Mouse (Mus musculus): Measurements from ENCODE around the gene Col9a2. TPM values are rescaled to one million over a fixed set of nuclear protein-coding genes. Genes with fewer than 3 reads are reported as not detected.

Gene Col9a2
- polyA plus RNA-seq, 1 experiment from 2014 or later: 15.4 TPM

DNA sequence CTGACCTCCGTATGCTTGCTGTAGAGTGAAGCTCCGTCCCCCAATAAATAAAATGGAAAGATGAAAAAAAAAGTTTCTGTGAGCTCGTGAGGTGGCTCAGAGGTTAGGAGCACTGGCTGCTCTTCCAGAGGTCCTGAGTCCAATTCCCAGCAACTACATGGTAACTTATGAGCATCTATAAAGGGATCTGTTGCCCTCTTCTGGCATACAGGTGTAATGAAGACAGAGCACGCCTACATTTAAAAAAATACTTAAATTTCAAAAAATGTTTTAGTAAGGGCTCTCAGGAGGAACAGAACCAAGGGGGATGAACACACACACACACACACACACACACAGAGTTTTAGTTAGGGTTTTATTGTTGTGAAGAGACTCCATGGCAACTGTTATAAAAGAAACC lies 7.7 kb upstream of the Col9a2 start:
- no peak overlapping the region for H3K9ac ChIP-seq (ENCODE audit: low read depth, low read length)
- no peak for ATAC-seq
- H3K9me3 ChIP-seq (ENCODE audit: control insufficient read depth, low read length): no peaks in the 10 kb centered on the region
- no peaks in the 10 kb centered on the region for H3K4me1 ChIP-seq (ENCODE audit: control insufficient read depth, insufficient read depth, low read depth, low read length)
- no peaks in the 10 kb centered on the region for H3K36me3 ChIP-seq (ENCODE audit: control insufficient read depth, insufficient read depth, low read length)
- no peak overlapping the region for H3K27ac ChIP-seq (ENCODE audit: low read depth, low read length)
- no peak overlapping the region for H3K4me3 ChIP-seq (ENCODE audit: low read length)
- H3K4me2 ChIP-seq (ENCODE audit: low read length): no peak overlapping the region
- no peaks in the 10 kb centered on the region for H3K27me3 ChIP-seq (replicated peaks; ENCODE audit: control insufficient read depth, insufficient read depth, low read length)
- 60% methylated on average over 4 of the region's 4 CpGs for WGBS

- H3K9me3 ChIP-seq (ENCODE audit: control insufficient read depth, low read length): no peaks in the 10 kb centered on the region
- no peaks in the 10 kb centered on the region for H3K36me3 ChIP-seq (ENCODE audit: control insufficient read depth, insufficient read depth, low read length)
- H3K4me1 ChIP-seq (ENCODE audit: control insufficient read depth, insufficient read depth, low read depth, low read length): no peaks in the 10 kb centered on the region
- H3K9ac ChIP-seq (ENCODE audit: low read depth, low read length): no peak overlapping the region
- H3K4me2 ChIP-seq (ENCODE audit: low read length): no peak overlapping the region
- no peak for ATAC-seq
- no peak overlapping the region for H3K4me3 ChIP-seq (ENCODE audit: low read length)
- WGBS: 71% methylated on average over 2 of the region's 2 CpGs
- no peak overlapping the region for H3K27ac ChIP-seq (ENCODE audit: low read depth, low read length)
- H3K27me3 ChIP-seq (replicated peaks; ENCODE audit: control insufficient read depth, insufficient read depth, low read length): no peaks in the 10 kb centered on the region
These were observed 6.2 kb upstream of the Col9a2 start for GRCm38 (mm10) chr4:121033006-121033405.

DNA sequence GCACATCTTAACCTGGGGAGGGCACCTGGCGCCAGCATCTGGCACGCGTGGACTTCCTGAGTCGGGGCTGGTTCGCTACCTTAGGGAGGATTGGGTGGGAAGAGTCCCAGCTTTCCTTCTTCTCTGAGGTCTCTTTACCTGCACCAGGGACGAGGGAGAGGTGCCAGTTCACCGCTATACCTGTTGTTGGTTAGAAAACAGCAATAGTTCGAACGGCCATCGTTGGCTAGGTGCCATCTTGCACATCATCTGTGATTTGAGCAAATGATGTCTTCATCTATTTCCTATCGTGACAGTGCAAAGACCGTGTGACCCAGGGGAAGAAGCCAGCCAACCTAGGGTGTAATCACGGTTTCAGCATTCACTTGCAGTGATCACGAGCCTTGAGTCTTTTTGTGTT lies 1.1 kb downstream of the Col9a2 start:
- Histone ChIP-seq H3K9ac (ENCODE audit: low read depth, low read length) (peak overlapping the region; percentile 75), H3K27ac (ENCODE audit: low read depth, low read length) (no peak overlapping the region; the same call in 1 of the 2 replicates)
- peak; percentile 4; the same call in 1 of the 2 replicates for ATAC-seq

DNA sequence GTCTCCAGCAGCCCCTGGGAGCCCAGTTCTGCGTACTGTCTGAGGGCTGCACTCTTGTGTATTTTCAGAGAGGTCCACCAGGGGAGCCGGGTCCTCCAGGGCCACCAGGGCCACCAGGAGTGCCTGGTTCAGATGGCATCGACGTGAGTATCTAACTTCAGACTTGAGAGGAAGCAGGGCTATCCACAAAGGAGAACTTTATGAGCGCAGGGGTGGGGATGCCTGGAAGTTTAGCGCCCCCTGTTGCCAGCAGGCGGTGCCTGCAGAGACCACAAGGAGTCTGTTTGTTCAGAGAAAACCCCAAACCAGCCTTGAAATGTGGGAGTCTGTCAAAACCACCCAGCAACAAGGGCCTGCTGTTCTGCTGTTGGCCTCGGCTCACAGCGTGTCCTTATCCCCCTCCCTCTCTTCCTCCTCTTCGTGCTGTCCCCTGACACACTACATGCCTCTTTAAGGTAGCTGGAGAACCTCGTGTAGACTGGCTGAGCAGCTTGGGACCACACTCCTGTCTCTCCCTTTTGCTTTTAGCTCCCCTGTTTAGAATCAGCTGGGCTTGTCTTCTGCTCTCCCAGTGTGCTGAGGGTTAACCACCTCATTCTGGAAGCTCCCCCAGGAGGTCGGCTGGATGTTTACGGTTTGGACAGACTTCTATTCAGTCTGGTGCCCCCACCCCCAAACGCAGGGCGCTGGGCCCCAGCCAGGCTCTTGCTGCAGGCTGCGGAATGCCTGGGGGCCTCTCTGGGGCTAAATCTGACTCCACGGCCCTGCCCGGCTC lies 1.9 kb downstream of the Col9a2 start:
- H3K27me3 ChIP-seq (replicated peaks; ENCODE audit: control insufficient read depth, insufficient read depth, low read length): peaks cover 2% of the 10 kb centered on the region; the same call in 1 of the 2 replicates
- WGBS: 7% methylated on average over 18 of the region's 18 CpGs
- H3K9me3 ChIP-seq (ENCODE audit: control insufficient read depth, low read length): no peaks in the 10 kb centered on the region
- peak overlapping the region; percentile 33 for H3K4me2 ChIP-seq (ENCODE audit: low read length)
- peak overlapping the region; percentile 45; the same call in 1 of the 2 replicates for H3K9ac ChIP-seq (ENCODE audit: low read depth, low read length)
- peaks cover 13% of the 10 kb centered on the region for H3K4me1 ChIP-seq (ENCODE audit: control insufficient read depth, insufficient read depth, low read depth, low read length)
- H3K27ac ChIP-seq (ENCODE audit: low read depth, low read length): peak overlapping the region; percentile 68
- H3K36me3 ChIP-seq (ENCODE audit: control insufficient read depth, insufficient read depth, low read length): no peaks in the 10 kb centered on the region
- peak; percentile 78 for ATAC-seq
- H3K4me3 ChIP-seq (ENCODE audit: low read length): no peak overlapping the region

More for the DNA sequence above, 1.1 kb downstream of the Col9a2 start:
- Histone ChIP-seq H3K4me1 (ENCODE audit: control insufficient read depth, insufficient read depth, low read depth, low read length) (peaks cover 13% of the 10 kb centered on the region), H3K27me3 (replicated peaks; ENCODE audit: control insufficient read depth, insufficient read depth, low read length) (peaks cover 2% of the 10 kb centered on the region; the same call in 1 of the 2 replicates), H3K4me2 (ENCODE audit: low read length) (peak overlapping the region; percentile 70), H3K9me3 (ENCODE audit: control insufficient read depth, low read length) (no peaks in the 10 kb centered on the region), H3K4me3 (ENCODE audit: low read length) (peak overlapping the region; percentile 44), H3K36me3 (ENCODE audit: control insufficient read depth, insufficient read depth, low read length) (no peaks in the 10 kb centered on the region)
- 49% methylated on average over 14 of the region's 14 CpGs for WGBS

DNA sequence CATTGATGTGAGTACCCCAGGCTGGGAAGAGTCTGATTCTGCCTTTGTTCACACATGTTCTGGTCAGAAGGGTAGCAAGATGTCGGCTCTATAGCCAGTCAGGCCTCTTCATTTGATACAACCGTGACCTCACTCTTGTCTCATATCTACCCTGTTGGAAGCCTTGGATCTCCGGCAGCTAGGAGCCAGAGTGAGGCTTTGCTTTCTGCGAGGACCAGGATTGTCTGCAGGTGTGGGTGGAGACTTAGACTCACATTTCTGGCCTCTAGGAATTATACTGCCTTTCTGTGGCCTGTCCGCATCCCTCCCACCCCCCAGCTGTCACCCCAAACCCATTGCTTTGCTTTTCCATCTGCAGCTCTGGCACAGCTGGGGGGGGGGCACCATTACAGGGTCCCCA lies 3.3 kb downstream of the Col9a2 start:
- Histone ChIP-seq H3K4me3 (ENCODE audit: low read length) (no peak overlapping the region), H3K4me1 (ENCODE audit: control insufficient read depth, insufficient read depth, low read depth, low read length) (peaks cover 13% of the 10 kb centered on the region)

GRCm38 (mm10) chr4:121042946-121043345 lies 3.8 kb downstream of the Col9a2 start:
- H3K9me3 ChIP-seq (ENCODE audit: control insufficient read depth, low read length): no peaks in the 10 kb centered on the region
- 57% methylated on average over 3 of the region's 3 CpGs for WGBS

More for the DNA sequence above, 3.3 kb downstream of the Col9a2 start:
- no peak for ATAC-seq
- Histone ChIP-seq H3K9ac (ENCODE audit: low read depth, low read length) (no peak overlapping the region), H3K36me3 (ENCODE audit: control insufficient read depth, insufficient read depth, low read length) (no peaks in the 10 kb centered on the region), H3K9me3 (ENCODE audit: control insufficient read depth, low read length) (no peaks in the 10 kb centered on the region), H3K27ac (ENCODE audit: low read depth, low read length) (0 out of 2 replicates have a peak overlapping the region, but pooled peaks have one; percentile 24), H3K27me3 (replicated peaks; ENCODE audit: control insufficient read depth, insufficient read depth, low read length) (peaks cover 2% of the 10 kb centered on the region; the same call in 1 of the 2 replicates), H3K4me2 (ENCODE audit: low read length) (no peak overlapping the region; the same call in 1 of the 2 replicates)
- WGBS: 59% methylated on average over 5 of the region's 5 CpGs

DNA sequence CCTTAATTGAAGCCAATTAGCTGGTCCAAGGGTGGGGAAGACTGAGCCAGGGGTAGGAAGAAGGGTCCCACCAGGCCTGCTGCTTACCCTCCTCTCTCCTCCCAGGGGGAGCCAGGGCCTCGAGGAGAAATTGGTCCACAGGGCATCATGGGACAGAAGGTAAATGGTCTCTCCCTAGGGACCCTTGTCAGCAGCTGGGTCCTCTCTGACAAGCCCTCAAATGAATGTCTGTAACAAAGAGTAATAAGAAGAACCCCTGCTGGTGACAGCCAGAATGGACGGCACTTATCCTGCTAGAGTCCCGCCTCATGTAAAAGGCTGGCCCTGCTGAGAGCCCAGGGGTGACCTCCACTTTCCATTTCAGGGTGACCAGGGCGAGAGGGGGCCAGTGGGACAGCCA lies 12.7 kb downstream of the Col9a2 start:
- H3K9ac ChIP-seq (ENCODE audit: low read depth, low read length): no peak overlapping the region

More at GRCm38 (mm10) chr4:121042946-121043345, 3.8 kb downstream of the Col9a2 start:
- Histone ChIP-seq H3K4me1 (ENCODE audit: control insufficient read depth, insufficient read depth, low read depth, low read length) (peaks cover 13% of the 10 kb centered on the region), H3K4me2 (ENCODE audit: low read length) (no peak overlapping the region), H3K27me3 (replicated peaks; ENCODE audit: control insufficient read depth, insufficient read depth, low read length) (peaks cover 2% of the 10 kb centered on the region; the same call in 1 of the 2 replicates), H3K36me3 (ENCODE audit: control insufficient read depth, insufficient read depth, low read length) (no peaks in the 10 kb centered on the region), H3K27ac (ENCODE audit: low read depth, low read length) (no peak overlapping the region), H3K9ac (ENCODE audit: low read depth, low read length) (no peak overlapping the region), H3K4me3 (ENCODE audit: low read length) (no peak overlapping the region)
- ATAC-seq: no peak

DNA sequence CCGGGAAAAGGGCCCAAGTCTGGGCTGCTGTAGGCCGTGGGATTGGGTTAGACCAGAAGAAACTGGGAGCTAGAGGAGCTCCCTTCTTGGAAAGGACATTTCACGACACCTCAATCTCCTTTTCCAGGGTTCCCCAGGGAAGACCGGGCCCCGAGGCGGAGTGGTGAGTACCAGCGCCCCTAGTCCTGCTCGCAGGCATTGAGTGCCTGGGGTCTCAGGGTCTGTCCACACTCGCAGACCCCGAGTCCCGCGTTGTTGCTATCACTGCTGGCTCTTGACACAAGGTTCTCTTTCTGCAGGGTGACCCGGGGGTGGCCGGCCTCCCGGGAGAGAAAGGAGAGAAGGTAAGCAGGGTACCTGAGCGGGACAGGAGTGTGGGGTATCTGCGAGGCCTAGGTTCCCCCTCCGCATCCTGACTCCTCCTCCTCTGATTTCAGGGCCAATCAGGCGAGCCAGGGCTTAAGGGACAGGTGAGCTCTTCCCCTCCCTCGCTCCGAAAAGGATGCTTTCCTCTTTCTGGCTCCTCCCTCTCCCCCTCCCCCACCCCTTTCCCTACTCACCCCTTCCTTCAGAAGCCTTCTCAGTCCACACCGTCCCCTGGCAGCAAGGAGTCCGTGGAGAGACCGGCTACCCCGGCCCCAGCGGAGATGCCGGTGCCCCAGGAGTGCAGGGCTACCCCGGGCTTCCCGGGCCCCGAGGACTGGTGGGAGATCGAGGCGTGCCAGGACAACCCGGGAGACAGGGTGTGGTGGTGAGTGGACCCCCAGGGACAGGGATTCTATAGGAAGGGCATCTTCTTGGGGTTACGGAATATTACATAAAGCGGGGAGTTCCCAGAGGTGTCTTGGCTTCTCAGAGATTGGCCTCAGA lies 13.5 kb downstream of the Col9a2 start:
- Histone ChIP-seq H3K27ac (ENCODE audit: low read depth, low read length) (no peak overlapping the region), H3K9me3 (ENCODE audit: control insufficient read depth, low read length) (no peaks in the 10 kb centered on the region), H3K4me2 (ENCODE audit: low read length) (peak overlapping the region; percentile 56), H3K36me3 (ENCODE audit: control insufficient read depth, insufficient read depth, low read length) (no peaks in the 10 kb centered on the region; the same call in 1 of the 2 replicates), H3K9ac (ENCODE audit: low read depth, low read length) (peak overlapping the region; percentile 37), H3K4me1 (ENCODE audit: control insufficient read depth, insufficient read depth, low read depth, low read length) (no peaks in the 10 kb centered on the region; the same call in 1 of the 2 replicates), H3K27me3 (replicated peaks; ENCODE audit: control insufficient read depth, insufficient read depth, low read length) (no peaks in the 10 kb centered on the region), H3K4me3 (ENCODE audit: low read length) (peak overlapping the region; percentile 36)
- 13% methylated on average over 35 of the region's 35 CpGs for WGBS
- peak; percentile 86 for ATAC-seq

More for the DNA sequence above, 12.7 kb downstream of the Col9a2 start:
- Histone ChIP-seq H3K4me1 (ENCODE audit: control insufficient read depth, insufficient read depth, low read depth, low read length) (no peaks in the 10 kb centered on the region; the same call in 1 of the 2 replicates), H3K4me2 (ENCODE audit: low read length) (no peak overlapping the region), H3K4me3 (ENCODE audit: low read length) (no peak overlapping the region), H3K27ac (ENCODE audit: low read depth, low read length) (no peak overlapping the region), H3K36me3 (ENCODE audit: control insufficient read depth, insufficient read depth, low read length) (no peaks in the 10 kb centered on the region; the same call in 1 of the 2 replicates), H3K27me3 (replicated peaks; ENCODE audit: control insufficient read depth, insufficient read depth, low read length) (no peaks in the 10 kb centered on the region), H3K9me3 (ENCODE audit: control insufficient read depth, low read length) (no peaks in the 10 kb centered on the region)
- no peak for ATAC-seq
- WGBS: 18% methylated on average over 4 of the region's 4 CpGs

All from hindbrain, embryonic 16.5 days (tissue).